Mouse (Mus musculus) mouse embryonic stem cell (cell line): ENCODE data around the gene Rnf43.

ENCODE experiments used
- in situ Hi-C, 2 experiments: fragments of 300-500 bp; cut with MboI; formaldehyde crosslinking; loops; 1 replicate in 1 of 2; 3 replicates in 1 of 2; pipeline ENCODE4 v1.14.3; 2019 to 2020; ENCODE audit warnings: low sequenced_read_pairs in 2 of 2, low pct_unique_long_range_greater_than_20kb in 1 of 2, mixed read lengths in 1 of 2; ENCODE audit not compliant: unreplicated experiment in 1 of 2

Gene Rnf43

GRCm38 (mm10) chr11:87763988-87764876 lies 101.7 kb downstream of the Rnf43 start:
- in situ Hi-C loops: no loop called here

GRCm38 (mm10) chr11:87768745-87769144 lies 106.2 kb downstream of the Rnf43 start:
- in situ Hi-C loops: no loop called here

- in situ Hi-C loops: no loop called here
Observed at GRCm38 (mm10) chr11:87770989-87771388, 108.5 kb downstream of the Rnf43 start.

DNA sequence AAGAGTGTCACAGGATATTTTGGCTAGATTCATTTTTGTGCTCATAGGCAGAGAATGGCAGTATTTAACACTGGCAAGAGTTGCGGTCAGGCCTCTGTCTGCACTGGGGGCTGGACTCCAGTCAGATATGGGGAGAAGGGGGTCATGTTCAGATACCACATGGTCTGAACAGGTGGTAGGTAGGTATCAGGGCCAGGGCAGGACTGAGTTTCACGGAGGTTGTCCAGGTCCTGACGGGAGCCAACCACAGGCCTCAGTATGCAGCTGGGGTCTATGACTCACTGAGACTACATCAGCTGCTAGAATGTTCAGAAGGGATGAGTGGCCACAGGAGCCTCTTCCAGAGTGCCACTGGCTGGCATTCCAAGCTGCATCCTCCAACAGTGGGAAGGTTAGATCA lies 109.8 kb downstream of the Rnf43 start:
- in situ Hi-C loops: no loop called here

- in situ Hi-C loops: no loop called here
Observed at GRCm38 (mm10) chr11:87778100-87778765, 115.7 kb downstream of the Rnf43 start.

DNA sequence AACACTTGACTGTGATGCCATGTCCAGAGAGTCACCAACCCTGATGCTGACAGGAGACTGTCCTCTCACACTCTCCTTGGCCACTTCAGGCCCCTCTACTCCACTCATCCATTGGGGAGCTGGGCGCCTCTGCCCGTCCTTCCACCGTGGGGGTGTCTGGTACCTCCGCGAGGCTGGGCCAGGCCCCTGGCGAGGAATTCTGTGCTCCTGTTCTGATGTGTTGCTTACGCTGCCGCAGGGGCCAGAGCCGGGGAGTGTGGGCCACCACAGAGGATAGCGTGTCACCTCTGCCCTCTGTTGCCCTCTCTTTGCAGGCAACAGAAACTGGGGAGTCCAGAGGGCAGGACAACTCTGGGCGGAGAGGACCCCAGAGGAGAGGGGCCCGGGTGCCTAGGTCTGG lies 116.4 kb downstream of the Rnf43 start:
- in situ Hi-C loops: no loop called here

DNA sequence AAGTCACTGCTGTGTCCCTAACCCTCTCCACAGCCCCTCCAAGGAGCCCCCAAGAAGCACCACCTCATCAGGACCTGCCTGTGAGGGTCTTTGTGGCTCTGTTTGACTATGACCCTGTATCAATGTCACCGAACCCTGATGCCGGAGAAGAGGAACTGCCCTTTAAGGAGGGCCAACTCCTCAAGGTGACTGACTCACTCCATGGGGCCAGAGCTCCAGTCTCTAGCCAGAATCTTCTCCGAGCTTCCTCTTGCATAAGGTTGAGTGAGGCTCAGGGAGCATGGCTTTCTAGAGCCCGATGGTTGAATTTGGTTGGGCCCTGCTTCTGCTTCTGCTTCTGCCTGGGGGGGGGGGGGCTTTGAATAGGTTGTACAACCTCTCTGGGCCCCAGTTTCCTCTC lies 116.9 kb downstream of the Rnf43 start:
- in situ Hi-C loops: no loop called here

DNA sequence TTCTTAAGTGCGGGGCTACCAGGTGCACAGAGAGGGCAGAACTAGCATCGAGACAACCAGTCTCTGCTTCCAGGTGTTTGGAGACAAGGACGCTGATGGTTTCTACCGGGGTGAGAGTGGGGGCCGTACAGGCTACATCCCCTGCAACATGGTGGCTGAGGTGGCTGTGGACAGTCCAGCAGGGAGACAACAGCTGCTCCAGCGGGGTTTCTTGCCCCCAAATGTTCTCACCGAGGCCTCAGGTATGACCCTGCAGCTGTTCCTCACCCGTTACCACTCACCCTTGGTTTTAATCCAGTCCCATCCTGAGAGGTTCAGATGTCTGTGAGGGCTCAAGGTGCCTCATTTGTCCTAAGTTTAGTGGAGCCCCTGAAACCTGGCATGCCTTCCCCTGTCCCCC lies 117.6 kb downstream of the Rnf43 start:
- in situ Hi-C loops: no loop called here
